Mouse (Mus musculus) E14TG2a.4 (cell line): ENCODE data around the gene Tmppe.

ENCODE experiments used
- CTCF ChIP-seq: conservative IDR thresholded peaks from 2 replicates; pipeline ENCODE4 v1.5.1; 2014; ENCODE audit warnings: low read length
- NANOG ChIP-seq: IDR thresholded peaks from 2 replicates; pipeline ENCODE4 v1.6.1; 2014; ENCODE audit warnings: borderline replicate concordance, low read length, mixed read lengths

GRCm38 (mm10) chr9:114449120-114449754, 48.3 kb downstream of the Tmppe start:
- TF ChIP-seq CTCF = no peak
- TF ChIP-seq NANOG = no peak
